Mouse (Mus musculus): ENCODE measurements around the gene Bcl2l2. TPM values are rescaled to one million over a fixed set of nuclear protein-coding genes. Genes with fewer than 3 reads are reported as not detected.

Bcl2l2 gene
- 6.7 and 18.1 TPM in 2 replicates for polyA plus RNA-seq (2011; ENCODE audit: insufficient read depth, insufficient read length, low replicate concordance, missing spikeins)

DNA sequence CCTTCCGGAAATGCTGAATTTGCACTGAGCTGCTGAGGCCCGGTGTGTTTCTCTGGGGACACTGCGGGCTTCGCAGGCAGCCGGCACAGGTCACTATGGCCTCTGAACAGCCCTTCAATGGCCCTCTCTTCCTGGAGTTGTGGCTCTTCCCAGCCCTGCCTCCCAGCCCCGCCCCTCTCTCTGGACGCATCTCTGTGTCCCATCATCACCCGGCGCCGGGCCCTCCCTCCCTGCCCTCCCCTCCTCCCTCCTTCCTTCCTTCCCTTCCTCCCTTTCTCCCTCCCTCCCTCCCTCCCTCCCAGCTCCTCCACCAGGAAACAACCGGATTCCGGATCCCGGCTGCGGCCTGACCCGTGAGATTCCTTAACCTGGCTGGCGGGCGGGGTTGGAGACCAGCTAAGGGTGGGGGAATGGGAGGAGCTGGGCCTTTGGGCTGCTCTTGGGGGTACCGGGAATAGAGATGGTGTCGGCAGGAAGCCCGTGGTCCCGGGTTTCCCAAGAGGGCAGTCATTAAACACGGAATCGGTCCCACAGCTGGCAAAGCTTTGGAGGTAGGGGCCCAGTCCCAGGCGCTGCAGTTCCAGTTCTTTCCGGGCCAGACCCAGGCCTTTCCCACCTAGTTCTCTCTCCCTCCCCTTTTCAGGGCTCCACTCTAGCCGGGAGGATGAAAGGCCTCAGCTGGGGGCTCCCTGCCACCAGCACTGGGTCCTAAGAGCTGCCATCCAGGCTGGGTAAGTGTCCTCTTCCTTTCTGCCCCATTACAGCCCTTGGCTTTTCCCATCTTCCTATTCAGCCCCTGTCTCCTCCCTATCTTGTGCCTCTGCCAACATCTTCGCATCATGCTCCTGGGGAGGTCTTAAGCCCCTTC, at the start of gene Bcl2l2, which contains the start of gene Gm20521:
TSS of gene Bcl2l2 (plus strand) at position 224 of the 868 bp plus-strand sequence.
TSS of gene Gm20521 (plus strand) at position 288 of the 868 bp plus-strand sequence.
- TF ChIP-seq CTCF (IDR thresholded peaks at IDR 0.05; ENCODE audit: control insufficient read depth, insufficient read depth, low read length) (no peak), POLR2A (IDR thresholded peaks at IDR 0.05; ENCODE audit: borderline replicate concordance, control insufficient read depth, low read depth, low read length) (peak; percentile 60; the same call in 1 of the 2 replicates)
- Histone ChIP-seq H3K4me3 (replicated peaks; ENCODE audit: control insufficient read depth, low read depth, low read length) (peak within 1 kb of the TSS; percentile 41), H3K4me1 (ENCODE audit: control insufficient read depth, insufficient read depth, low read length) (no peaks in the 10 kb centered on the region), H3K27ac (ENCODE audit: control insufficient read depth, insufficient read depth, low read depth, low read length, poor library complexity) (0 out of 2 replicates have a peak within 1 kb of the TSS, but pooled peaks have one; percentile 36)
- under 1% methylated on average over 27 of the region's 27 CpGs for WGBS

- WGBS = 0% methylated on average over 4 of the region's 4 CpGs
- Histone ChIP-seq H3K4me1 (ENCODE audit: control insufficient read depth, insufficient read depth, low read length) (no peaks in the 10 kb centered on the region; the same call in 1 of the 2 replicates), H3K4me3 (replicated peaks; ENCODE audit: control insufficient read depth, low read depth, low read length) (no peak overlapping the region), H3K27ac (ENCODE audit: control insufficient read depth, insufficient read depth, low read depth, low read length, poor library complexity) (no peak overlapping the region)
- TF ChIP-seq CTCF (IDR thresholded peaks at IDR 0.05; ENCODE audit: control insufficient read depth, insufficient read depth, low read length) = peak; percentile 15; the same call in 1 of the 2 replicates
- TF ChIP-seq POLR2A (IDR thresholded peaks at IDR 0.05; ENCODE audit: borderline replicate concordance, control insufficient read depth, low read depth, low read length) = no peak
Observed at GRCm38 (mm10) chr14:54843461-54843860, 39.7 kb upstream of the Bcl2l2 start.

DNA sequence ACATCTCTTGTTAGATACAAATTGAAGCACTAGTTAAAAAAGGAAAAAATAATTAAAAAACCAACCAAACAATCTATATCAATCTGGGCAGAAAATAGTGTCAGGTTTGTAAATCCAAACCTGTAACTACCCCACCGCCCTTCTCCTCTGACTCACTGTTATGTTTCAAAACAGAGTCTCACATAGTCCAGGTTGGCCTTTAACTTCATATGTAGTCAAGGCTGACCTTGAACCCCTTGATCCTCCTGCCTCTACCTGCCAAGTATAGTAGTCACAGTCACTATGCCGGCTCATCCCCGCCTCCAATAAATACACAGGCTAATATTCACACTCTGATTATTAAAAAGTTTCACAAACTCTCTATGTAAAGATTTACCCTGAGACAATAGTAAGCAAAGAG, 27.5 kb upstream of the Bcl2l2 start:
- WGBS = 91% methylated on average over 3 of the region's 3 CpGs

GRCm38 (mm10) chr14:54856703-54857102, 26.5 kb upstream of the Bcl2l2 start:
- no peak for TF ChIP-seq POLR2A (IDR thresholded peaks at IDR 0.05; ENCODE audit: borderline replicate concordance, control insufficient read depth, low read depth, low read length)
- TF ChIP-seq CTCF (IDR thresholded peaks at IDR 0.05; ENCODE audit: control insufficient read depth, insufficient read depth, low read length) = no peak
- Histone ChIP-seq H3K27ac (ENCODE audit: control insufficient read depth, insufficient read depth, low read depth, low read length, poor library complexity) (no peak overlapping the region), H3K4me3 (replicated peaks; ENCODE audit: control insufficient read depth, low read depth, low read length) (no peak overlapping the region), H3K4me1 (ENCODE audit: control insufficient read depth, insufficient read depth, low read length) (no peaks in the 10 kb centered on the region)
- 53% methylated on average over 7 of the region's 7 CpGs for WGBS

More for the DNA sequence above, 27.5 kb upstream of the Bcl2l2 start:
- TF ChIP-seq CTCF (IDR thresholded peaks at IDR 0.05; ENCODE audit: control insufficient read depth, insufficient read depth, low read length) (no peak), POLR2A (IDR thresholded peaks at IDR 0.05; ENCODE audit: borderline replicate concordance, control insufficient read depth, low read depth, low read length) (no peak)
- Histone ChIP-seq H3K4me3 (replicated peaks; ENCODE audit: control insufficient read depth, low read depth, low read length) (no peak overlapping the region), H3K4me1 (ENCODE audit: control insufficient read depth, insufficient read depth, low read length) (no peaks in the 10 kb centered on the region), H3K27ac (ENCODE audit: control insufficient read depth, insufficient read depth, low read depth, low read length, poor library complexity) (no peak overlapping the region)

DNA sequence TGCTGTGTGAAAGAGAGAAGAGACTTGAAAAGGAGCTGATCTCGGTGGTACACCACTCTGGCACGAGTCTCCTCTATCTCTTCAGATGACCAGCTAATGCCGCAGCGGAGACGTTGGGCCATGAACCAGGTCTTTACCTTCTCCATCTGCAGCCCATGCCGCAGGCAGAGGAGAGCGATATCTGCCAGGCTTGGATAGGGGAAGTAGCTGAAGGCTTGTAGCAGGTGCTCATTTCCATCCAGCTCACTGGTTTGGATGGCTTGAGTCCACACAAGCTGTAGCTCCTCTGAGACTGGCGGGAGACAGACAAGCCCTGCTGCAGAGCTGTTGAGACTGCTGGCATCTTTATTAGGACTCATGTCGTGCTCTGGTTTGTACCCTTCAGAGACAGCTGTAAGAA, 25.3 kb upstream of the Bcl2l2 start:
- Histone ChIP-seq H3K4me3 (replicated peaks; ENCODE audit: control insufficient read depth, low read depth, low read length) (no peak overlapping the region), H3K4me1 (ENCODE audit: control insufficient read depth, insufficient read depth, low read length) (no peaks in the 10 kb centered on the region), H3K27ac (ENCODE audit: control insufficient read depth, insufficient read depth, low read depth, low read length, poor library complexity) (no peak overlapping the region)
- WGBS = 84% methylated on average over 9 of the region's 9 CpGs
- TF ChIP-seq POLR2A (IDR thresholded peaks at IDR 0.05; ENCODE audit: borderline replicate concordance, control insufficient read depth, low read depth, low read length) = no peak
- TF ChIP-seq CTCF (IDR thresholded peaks at IDR 0.05; ENCODE audit: control insufficient read depth, insufficient read depth, low read length) = no peak

DNA sequence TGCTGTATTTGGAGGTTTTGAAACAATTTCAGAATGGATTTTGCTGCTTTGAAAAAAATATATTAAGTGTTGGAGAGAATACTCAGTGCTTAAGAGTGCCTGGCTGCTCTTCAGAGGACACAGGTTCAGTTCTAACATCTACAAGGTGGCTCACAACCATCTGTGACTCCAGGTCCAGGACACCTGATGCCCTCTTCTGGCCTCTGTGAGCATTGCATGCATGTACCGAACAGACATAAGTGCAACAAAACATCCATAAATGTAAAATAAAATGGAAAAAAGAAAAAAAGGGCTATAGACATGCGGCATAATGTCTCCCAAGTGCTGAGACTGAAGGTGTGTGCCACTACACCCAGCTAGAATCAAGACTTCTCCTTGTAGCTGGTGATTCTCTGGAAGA, 22.7 kb upstream of the Bcl2l2 start:
- Histone ChIP-seq H3K4me1 (ENCODE audit: control insufficient read depth, insufficient read depth, low read length) (no peaks in the 10 kb centered on the region), H3K4me3 (replicated peaks; ENCODE audit: control insufficient read depth, low read depth, low read length) (no peak overlapping the region), H3K27ac (ENCODE audit: control insufficient read depth, insufficient read depth, low read depth, low read length, poor library complexity) (no peak overlapping the region)
- 34% methylated on average over 2 of the region's 2 CpGs for WGBS
- TF ChIP-seq POLR2A (IDR thresholded peaks at IDR 0.05; ENCODE audit: borderline replicate concordance, control insufficient read depth, low read depth, low read length) (no peak), CTCF (IDR thresholded peaks at IDR 0.05; ENCODE audit: control insufficient read depth, insufficient read depth, low read length) (peak; percentile 69)

- H3K4me3 ChIP-seq (replicated peaks; ENCODE audit: control insufficient read depth, low read depth, low read length) = peak overlapping the region; percentile 71
- H3K27ac ChIP-seq (ENCODE audit: control insufficient read depth, insufficient read depth, low read depth, low read length, poor library complexity) = peak overlapping the region; percentile 77
- WGBS = under 1% methylated on average over 56 of the region's 56 CpGs
- TF ChIP-seq CTCF (IDR thresholded peaks at IDR 0.05; ENCODE audit: control insufficient read depth, insufficient read depth, low read length) (no peak), POLR2A (IDR thresholded peaks at IDR 0.05; ENCODE audit: borderline replicate concordance, control insufficient read depth, low read depth, low read length) (peak; percentile 57; the same call in 1 of the 2 replicates)
- peaks cover 2% of the 10 kb centered on the region for H3K4me1 ChIP-seq (ENCODE audit: control insufficient read depth, insufficient read depth, low read length)
Observed at GRCm38 (mm10) chr14:54863501-54864312, 19.5 kb upstream of the Bcl2l2 start.
